Mouse (Mus musculus): ENCODE data around the gene Hspb1. TPM values are rescaled to one million over a fixed set of nuclear protein-coding genes. Genes with fewer than 3 reads are reported as not detected.
A peak's percentile ranks its signal among the peaks of the same experiment; 100 is the strongest.

Hspb1 gene
- 8.9 and 10.3 TPM in 2 replicates for polyA plus RNA-seq (2015; fragmentation: Nextera tagmentation; extraction: Ambion mirVana)

DNA sequence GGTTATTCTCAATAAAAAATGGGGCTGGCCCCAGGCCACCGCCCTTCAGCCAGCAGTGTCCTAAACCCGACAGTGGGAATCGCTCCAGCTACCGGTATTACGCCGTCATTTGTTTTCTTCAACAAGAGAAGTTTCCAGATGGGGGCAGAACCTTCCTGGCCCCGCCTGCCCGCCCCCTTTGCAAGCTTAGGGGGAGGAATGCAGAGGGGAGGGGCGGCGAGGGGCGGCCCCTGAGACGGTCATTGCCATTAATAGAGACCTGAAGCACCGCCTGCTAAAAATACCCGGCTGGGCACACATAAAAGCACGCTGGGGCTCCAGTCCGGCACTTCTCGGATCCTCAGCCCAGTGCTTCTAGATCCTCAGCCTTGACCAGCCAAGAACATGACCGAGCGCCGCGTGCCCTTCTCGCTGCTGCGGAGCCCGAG, at the start of gene Hspb1:
Gene Hspb1 (plus strand): TSS at position 245 of the 428 bp plus-strand sequence.
- peak within 1 kb of the TSS; percentile 47 for H3K4me2 ChIP-seq
- H3K27ac ChIP-seq = no peak within 1 kb of the TSS
- H3K9ac ChIP-seq = peak within 1 kb of the TSS; percentile 1; the same call in 1 of the 2 replicates
- peaks cover 57% of the 10 kb centered on the region for H3K27me3 ChIP-seq
- H3K4me3 ChIP-seq = peak within 1 kb of the TSS; percentile 29
- H3K9me3 ChIP-seq = no peaks in the 10 kb centered on the region
- no peaks in the 10 kb centered on the region for H3K36me3 ChIP-seq
- 2% methylated on average over 21 of the region's 24 CpGs for WGBS
- H3K4me1 ChIP-seq (replicated peaks) = peaks cover 14% of the 10 kb centered on the region
- ATAC-seq (ENCODE audit: low FRiP score) = no peak

DNA sequence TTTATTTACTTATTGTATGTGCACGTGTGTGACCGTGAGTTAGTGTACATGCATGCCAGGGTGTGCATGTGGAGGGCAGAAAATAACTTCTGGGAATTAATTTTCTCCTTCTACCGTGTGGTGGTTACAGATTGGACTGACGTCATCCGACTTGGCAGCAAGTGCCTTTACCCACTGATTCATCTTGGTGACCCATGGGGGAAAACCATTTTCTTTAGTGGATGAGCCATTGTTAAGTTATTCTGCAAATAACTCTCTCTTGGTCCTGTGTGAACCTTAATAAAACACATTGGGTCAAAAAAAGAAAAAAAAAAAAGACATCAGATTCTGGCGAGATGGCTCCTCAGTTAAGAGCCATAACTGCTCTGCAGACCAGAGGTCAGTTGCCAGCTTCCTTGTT, 46.1 kb upstream of the Hspb1 start:
- peaks cover 2% of the 10 kb centered on the region; the same call in 1 of the 2 replicates for H3K27me3 ChIP-seq
- H3K9me3 ChIP-seq = no peaks in the 10 kb centered on the region
- H3K4me3 ChIP-seq = no peak overlapping the region
- no peak for ATAC-seq (ENCODE audit: low FRiP score)
- H3K27ac ChIP-seq = no peak overlapping the region
- WGBS = 80% methylated on average over 6 of the region's 6 CpGs
- H3K4me2 ChIP-seq = no peak overlapping the region
- H3K9ac ChIP-seq = no peak overlapping the region
- H3K4me1 ChIP-seq (replicated peaks) = no peaks in the 10 kb centered on the region
- H3K36me3 ChIP-seq = peaks cover 45% of the 10 kb centered on the region

GRCm38 (mm10) chr5:135843418-135843817, 44.3 kb upstream of the Hspb1 start:
- Histone ChIP-seq H3K9ac (no peak overlapping the region), H3K4me2 (no peak overlapping the region), H3K4me3 (no peak overlapping the region), H3K4me1 (replicated peaks) (no peaks in the 10 kb centered on the region), H3K9me3 (no peaks in the 10 kb centered on the region), H3K36me3 (peaks cover 56% of the 10 kb centered on the region), H3K27me3 (peaks cover 2% of the 10 kb centered on the region; the same call in 1 of the 2 replicates), H3K27ac (no peak overlapping the region)
- WGBS = 29% methylated on average over 5 of the region's 5 CpGs
- no peak for ATAC-seq (ENCODE audit: low FRiP score)

GRCm38 (mm10) chr5:135845676-135846320, 41.9 kb upstream of the Hspb1 start:
- H3K27me3 ChIP-seq = no peaks in the 10 kb centered on the region; the same call in 1 of the 2 replicates
- no peaks in the 10 kb centered on the region for H3K9me3 ChIP-seq
- 79% methylated on average over 13 of the region's 13 CpGs for WGBS
- no peak for ATAC-seq (ENCODE audit: low FRiP score)
- H3K36me3 ChIP-seq = peaks cover 45% of the 10 kb centered on the region
- peaks cover 18% of the 10 kb centered on the region for H3K4me1 ChIP-seq (replicated peaks)
- no peak overlapping the region for H3K9ac ChIP-seq
- no peak overlapping the region for H3K4me3 ChIP-seq
- H3K4me2 ChIP-seq = no peak overlapping the region
- H3K27ac ChIP-seq = peak overlapping the region; percentile 30; the same call in 1 of the 2 replicates

DNA sequence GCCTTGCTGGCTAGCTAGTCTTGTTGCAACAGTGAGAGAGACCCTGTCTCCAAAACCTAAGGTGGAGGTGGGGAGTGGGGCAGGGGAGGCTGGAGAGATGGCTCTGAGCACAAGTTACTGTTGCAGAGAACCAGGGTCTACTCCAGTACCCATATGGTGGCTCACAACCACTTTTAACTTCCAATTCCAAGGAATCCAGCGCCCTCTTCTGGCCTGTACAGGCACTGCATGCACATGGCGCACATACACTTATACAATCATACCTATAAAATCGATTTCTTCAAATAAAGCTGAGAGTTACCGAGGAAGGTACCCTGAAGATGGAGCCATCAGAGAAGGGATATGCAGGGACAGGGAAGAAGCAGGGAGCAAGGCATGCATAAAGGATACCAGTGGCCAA, 40.3 kb upstream of the Hspb1 start:
- no peaks in the 10 kb centered on the region for H3K27me3 ChIP-seq
- no peak overlapping the region for H3K4me2 ChIP-seq
- 74% methylated on average over 4 of the region's 4 CpGs for WGBS
- no peaks in the 10 kb centered on the region for H3K9me3 ChIP-seq
- H3K27ac ChIP-seq = no peak overlapping the region
- ATAC-seq (ENCODE audit: low FRiP score) = no peak
- H3K4me3 ChIP-seq = no peak overlapping the region
- no peak overlapping the region for H3K9ac ChIP-seq
- H3K4me1 ChIP-seq (replicated peaks) = peaks cover 34% of the 10 kb centered on the region
- H3K36me3 ChIP-seq = peaks cover 36% of the 10 kb centered on the region

- Histone ChIP-seq H3K27ac (no peak overlapping the region), H3K4me1 (replicated peaks) (peaks cover 37% of the 10 kb centered on the region), H3K36me3 (peaks cover 33% of the 10 kb centered on the region), H3K9me3 (no peaks in the 10 kb centered on the region), H3K4me3 (no peak overlapping the region), H3K27me3 (no peaks in the 10 kb centered on the region), H3K4me2 (no peak overlapping the region), H3K9ac (no peak overlapping the region)
- ATAC-seq (ENCODE audit: low FRiP score) = no peak
- WGBS = 95% methylated on average over 3 of the region's 3 CpGs
Measured at GRCm38 (mm10) chr5:135847881-135848280, 39.8 kb upstream of the Hspb1 start.

GRCm38 (mm10) chr5:135851024-135851423, 36.7 kb upstream of the Hspb1 start:
- peak overlapping the region; percentile 42 for H3K4me2 ChIP-seq
- H3K36me3 ChIP-seq = peaks cover 24% of the 10 kb centered on the region
- peak overlapping the region; percentile 97 for H3K27ac ChIP-seq
- H3K9me3 ChIP-seq = no peaks in the 10 kb centered on the region
- peak overlapping the region; percentile 65 for H3K9ac ChIP-seq
- 0 out of 2 replicates have a peak overlapping the region, but pooled peaks have one; percentile 2 for H3K4me3 ChIP-seq
- H3K4me1 ChIP-seq (replicated peaks) = peaks cover 48% of the 10 kb centered on the region
- WGBS = 0% methylated on average over 15 of the region's 15 CpGs
- peaks cover 15% of the 10 kb centered on the region for H3K27me3 ChIP-seq
- peak; percentile 91 for ATAC-seq (ENCODE audit: low FRiP score)

GRCm38 (mm10) chr5:135851481-135851880, 36.2 kb upstream of the Hspb1 start:
- peaks cover 25% of the 10 kb centered on the region for H3K36me3 ChIP-seq
- 8% methylated on average over 14 of the region's 14 CpGs for WGBS
- no peaks in the 10 kb centered on the region for H3K9me3 ChIP-seq
- peak; percentile 37 for ATAC-seq (ENCODE audit: low FRiP score)
- H3K4me2 ChIP-seq = peak overlapping the region; percentile 42
- no peak overlapping the region; the same call in 1 of the 2 replicates for H3K4me3 ChIP-seq
- H3K27me3 ChIP-seq = peaks cover 19% of the 10 kb centered on the region
- peaks cover 52% of the 10 kb centered on the region for H3K4me1 ChIP-seq (replicated peaks)
- peak overlapping the region; percentile 97 for H3K27ac ChIP-seq
- peak overlapping the region; percentile 65 for H3K9ac ChIP-seq

- 6% methylated on average over 10 of the region's 10 CpGs for WGBS
- Histone ChIP-seq H3K27ac (peak overlapping the region; percentile 97), H3K4me1 (replicated peaks) (peaks cover 61% of the 10 kb centered on the region), H3K36me3 (peaks cover 23% of the 10 kb centered on the region), H3K4me2 (peak overlapping the region; percentile 42), H3K9me3 (no peaks in the 10 kb centered on the region), H3K9ac (peak overlapping the region; percentile 65), H3K27me3 (peaks cover 29% of the 10 kb centered on the region), H3K4me3 (peak overlapping the region; percentile 7)
- no peak for ATAC-seq (ENCODE audit: low FRiP score)
Measured at GRCm38 (mm10) chr5:135852421-135852820, 35.3 kb upstream of the Hspb1 start.

DNA sequence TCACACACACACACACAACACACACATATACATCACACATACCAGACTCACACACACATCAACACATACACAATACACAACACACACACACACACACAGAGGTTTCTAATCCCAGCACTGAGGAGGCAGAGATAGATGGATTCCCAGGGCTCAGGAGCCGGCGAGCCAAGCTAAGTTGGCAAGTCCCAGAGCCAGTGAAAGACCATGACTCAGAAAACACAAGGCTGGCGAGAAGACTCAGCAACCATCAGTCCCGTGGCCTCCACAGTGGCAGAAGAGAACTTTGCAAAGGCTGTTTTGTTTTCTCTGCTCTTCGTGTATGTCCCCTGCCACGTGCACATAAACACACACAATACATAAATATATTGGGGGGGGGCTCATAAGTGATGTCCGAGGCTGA, 34.0 kb upstream of the Hspb1 start:
- H3K4me3 ChIP-seq = no peak overlapping the region
- 54% methylated on average over 7 of the region's 7 CpGs for WGBS
- H3K36me3 ChIP-seq = peaks cover 30% of the 10 kb centered on the region
- no peak for ATAC-seq (ENCODE audit: low FRiP score)
- H3K4me2 ChIP-seq = no peak overlapping the region
- peaks cover 59% of the 10 kb centered on the region for H3K4me1 ChIP-seq (replicated peaks)
- H3K9ac ChIP-seq = peak overlapping the region; percentile 39; the same call in 1 of the 2 replicates
- H3K27ac ChIP-seq = no peak overlapping the region
- H3K9me3 ChIP-seq = no peaks in the 10 kb centered on the region
- H3K27me3 ChIP-seq = peaks cover 42% of the 10 kb centered on the region

- Histone ChIP-seq H3K27ac (no peak overlapping the region), H3K9me3 (no peaks in the 10 kb centered on the region), H3K4me3 (no peak overlapping the region), H3K36me3 (peaks cover 30% of the 10 kb centered on the region), H3K4me2 (no peak overlapping the region), H3K4me1 (replicated peaks) (peaks cover 50% of the 10 kb centered on the region), H3K9ac (no peak overlapping the region), H3K27me3 (peaks cover 50% of the 10 kb centered on the region)
- ATAC-seq (ENCODE audit: low FRiP score) = no peak
- 3% methylated on average over 4 of the region's 4 CpGs for WGBS
Measured at GRCm38 (mm10) chr5:135855156-135855555, 32.6 kb upstream of the Hspb1 start.

DNA sequence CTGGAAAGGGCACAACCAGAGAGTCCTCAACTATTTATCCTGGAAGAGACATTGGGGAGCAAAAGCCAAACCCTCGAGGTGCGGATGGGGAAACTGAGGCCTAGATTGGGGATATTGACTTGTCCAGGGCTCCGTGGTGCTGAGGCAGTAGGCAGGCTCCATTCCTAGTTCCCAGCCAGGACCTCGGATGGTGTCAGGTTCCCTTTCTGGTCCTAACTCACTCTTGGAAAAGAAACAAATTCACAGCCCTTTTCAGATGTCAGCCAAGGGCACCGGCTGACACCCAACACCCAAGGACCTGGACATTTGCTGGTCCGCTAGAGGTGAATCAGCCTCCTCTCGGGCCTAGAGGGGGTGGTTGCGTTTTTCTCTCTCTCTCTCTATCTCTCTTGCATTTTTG, 21.1 kb upstream of the Hspb1 start:
- Histone ChIP-seq H3K36me3 (peaks cover 28% of the 10 kb centered on the region), H3K4me1 (replicated peaks) (peaks cover 35% of the 10 kb centered on the region), H3K27ac (no peak overlapping the region), H3K27me3 (peaks cover 45% of the 10 kb centered on the region), H3K4me2 (no peak overlapping the region), H3K9ac (no peak overlapping the region), H3K4me3 (no peak overlapping the region), H3K9me3 (no peaks in the 10 kb centered on the region)
- 34% methylated on average over 8 of the region's 8 CpGs for WGBS
- ATAC-seq (ENCODE audit: low FRiP score) = no peak
